In the genomic region with DNA sequence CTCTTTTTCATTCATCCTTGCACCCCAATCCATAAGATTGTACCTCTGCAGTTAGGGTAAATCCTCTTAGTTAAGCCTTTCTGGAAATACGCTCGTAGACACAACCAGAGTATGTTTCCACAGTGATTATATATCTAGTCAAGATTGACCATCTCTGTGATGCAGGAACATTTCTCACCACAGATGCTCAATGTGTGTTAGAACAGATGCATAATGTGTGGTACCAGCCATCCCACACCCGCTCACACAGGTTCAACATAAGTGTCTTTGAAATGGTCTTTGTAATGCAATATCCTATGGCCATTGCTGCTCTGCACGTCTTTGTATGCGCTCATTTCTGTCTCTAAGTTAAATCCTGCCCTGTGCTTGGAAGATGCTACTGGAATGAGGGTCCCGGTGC, we compare ENCODE assay signal across 13 mouse cellular contexts.
DNase-seq lines count a peak whose midpoint lies in the region; ATAC-seq lines count a peak whose summit lies in the region.
"Had no signal": no experiment of that assay in that cellular context is flagged by ENCODE, and none has a peak within 500 bp of the region (broad histone marks: within the 10 kb centered on the region; RNA-seq: fewer than 3 reads in every experiment).

No protein-coding gene starts in this region.

- ATAC-seq in frontal cortex, adult (ENCODE audit: low TSS enrichment), result peak; percentile 74
- no peak for ATAC-seq in megakaryocyte-erythroid progenitor cell, adult 5-6 weeks (replicated peaks; ENCODE audit: low FRiP score, low TSS enrichment, poor library complexity, severe bottlenecking)
- ATAC-seq: forebrain, embryonic 14.5 days had no signal

- no peak for DNase-seq in frontal cortex, postnatal 25 days (ENCODE audit: low spot score in 2 of 2)
- peak; percentile 9 to 15 for DNase-seq in left cerebral cortex, adult 8-10 months (ENCODE audit: low spot score in 2 of 2)
- no peak for DNase-seq in left cerebral cortex, postnatal 4 days
- DNase-seq in right cerebral cortex, adult 2 months (ENCODE audit: low spot score in 2 of 2), result peak; percentile 30 to 44
- DNase-seq in right cerebral cortex, postnatal 25 days, result no peak
- no peak for DNase-seq in adrenal gland, postnatal 4 days (ENCODE audit: low spot score in 2 of 2)
- DNase-seq: adrenal gland, postnatal 14 days; gastrocnemius, postnatal 10 days; heart, adult 18-20 months; heart, postnatal 14 days had no signal

- intact Hi-C loops in left cerebral cortex, postnatal 4 days (cut with DNase I), result no loop called here

Comparison
In these comparisons a context has a peak if more than half of its experiments do, and no peak if none do; other contexts are left out.
1. DNase-seq: peak in left cerebral cortex, adult 8-10 months (2 of 2) and right cerebral cortex, adult 2 months (2 of 2); none in frontal cortex, postnatal 25 days (0 of 2), left cerebral cortex, postnatal 4 days (single experiment), right cerebral cortex, postnatal 25 days (single experiment) and adrenal gland, postnatal 4 days (0 of 2).